Mouse (Mus musculus): ENCODE results near the gene Olfr1373.
"Not testable (repeated sequence)": the region's sequence is repeated elsewhere in the genome, so short reads cannot be mapped to it uniquely, and the experiment has no call there.

The Olfr1373 gene

DNA sequence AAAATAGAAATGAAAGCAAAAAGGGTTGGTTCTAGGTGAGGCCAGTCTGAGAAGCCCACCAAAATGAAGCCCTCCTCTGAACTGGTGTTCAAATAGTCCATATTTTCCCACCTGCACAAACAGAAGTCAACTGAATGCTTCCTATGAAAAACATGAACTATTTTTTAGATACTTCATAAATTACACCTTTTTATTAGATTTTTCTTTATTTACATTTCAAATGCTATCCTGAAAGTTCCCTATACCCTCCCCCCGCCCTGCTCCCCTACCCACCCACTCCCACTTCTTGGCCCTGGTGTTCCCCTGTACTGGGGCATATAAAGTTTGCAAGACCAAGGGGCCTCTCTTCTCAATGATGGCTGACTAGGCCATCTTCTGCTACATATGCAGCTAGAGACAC is at the start of gene Olfr1373:
Olfr1373 (minus strand) TSS at position 101 of the 400 bp plus-strand sequence.
- DNase-seq (ENCODE audit: low spot score): not testable (repeated sequence)

DNA sequence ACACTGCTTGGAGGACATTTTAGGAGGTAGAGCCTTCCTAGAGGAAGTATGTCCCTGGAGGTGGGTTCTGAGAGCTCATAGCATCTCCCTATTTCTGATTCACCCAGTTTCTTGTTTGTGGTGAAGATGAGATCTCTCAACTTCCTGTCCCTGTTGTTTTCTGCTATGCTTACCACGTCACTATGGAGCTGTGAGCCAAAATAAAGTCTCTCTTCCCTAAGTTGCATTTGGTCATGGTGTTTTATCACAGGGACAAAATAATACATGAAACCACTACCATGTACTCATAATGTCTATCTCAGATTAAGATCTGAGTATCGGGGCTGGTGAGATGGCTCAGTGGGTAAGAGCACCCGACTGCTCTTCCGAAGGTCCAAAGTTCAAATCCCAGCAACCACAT is 35.3 kb upstream of the Olfr1373 start:
- DNase-seq (ENCODE audit: low spot score): not testable (repeated sequence)

DNA sequence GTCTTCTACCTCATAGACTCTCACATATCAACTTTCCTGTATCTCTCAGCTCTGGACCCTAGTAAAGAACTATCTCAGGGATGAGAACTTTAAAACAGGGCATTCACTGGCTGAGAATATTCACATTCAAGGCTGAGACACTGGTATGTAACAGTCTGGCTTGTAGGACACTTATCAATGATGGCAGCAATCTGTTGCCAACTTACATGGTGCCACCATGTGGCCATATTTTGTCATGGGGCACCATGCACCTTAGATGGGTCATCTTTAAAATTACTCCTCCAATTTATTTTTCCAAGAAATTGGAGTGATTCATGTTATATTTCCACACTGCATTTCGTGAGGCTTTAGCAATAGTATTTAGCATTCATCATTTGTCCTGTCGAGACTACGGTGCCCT is 34.6 kb upstream of the Olfr1373 start:
- DNase-seq (ENCODE audit: low spot score): not testable (repeated sequence)

DNA sequence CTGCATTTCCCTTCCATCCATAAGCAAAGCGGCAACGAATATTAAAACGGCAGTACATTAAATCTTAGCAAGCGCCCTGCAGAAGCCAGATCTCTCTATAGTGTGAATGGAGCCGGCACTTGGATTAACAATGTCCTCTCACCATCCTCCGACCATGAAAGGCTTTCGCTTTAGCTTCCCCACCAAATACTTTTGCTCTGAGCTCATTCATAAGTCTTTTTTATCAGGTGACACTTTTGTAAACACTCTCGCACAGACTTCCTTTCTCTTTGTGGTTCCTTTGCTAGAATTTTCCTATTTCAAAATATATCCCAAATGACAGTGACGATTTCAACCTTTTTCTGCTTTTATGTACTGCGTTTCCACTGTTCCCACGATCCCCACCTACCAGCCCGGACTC is 23.1 kb upstream of the Olfr1373 start:
- DNase-seq (ENCODE audit: low spot score): no peak

DNA sequence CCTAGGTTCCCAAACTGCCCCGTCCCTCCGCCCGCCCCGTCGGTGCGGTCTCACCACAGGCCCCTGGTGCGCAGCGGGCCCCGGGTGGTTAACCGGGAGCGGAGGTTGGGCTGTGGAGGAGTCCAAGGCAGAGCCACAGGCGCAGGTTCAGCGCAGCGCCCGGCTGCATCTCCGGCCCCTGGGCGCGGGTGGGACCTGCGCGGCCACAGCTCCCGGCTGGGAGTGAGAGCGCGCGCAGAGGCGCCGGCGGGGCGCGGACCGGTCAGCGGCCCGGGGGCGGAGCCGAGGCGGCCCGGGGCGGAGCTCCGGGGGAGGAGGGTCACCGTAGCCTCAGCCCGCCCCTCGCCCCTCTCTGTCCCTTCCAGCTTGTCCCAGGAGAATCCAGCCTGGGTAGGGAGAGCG is 22.6 kb upstream of the Olfr1373 start:
- not testable (repeated sequence) for DNase-seq (ENCODE audit: low spot score)

DNA sequence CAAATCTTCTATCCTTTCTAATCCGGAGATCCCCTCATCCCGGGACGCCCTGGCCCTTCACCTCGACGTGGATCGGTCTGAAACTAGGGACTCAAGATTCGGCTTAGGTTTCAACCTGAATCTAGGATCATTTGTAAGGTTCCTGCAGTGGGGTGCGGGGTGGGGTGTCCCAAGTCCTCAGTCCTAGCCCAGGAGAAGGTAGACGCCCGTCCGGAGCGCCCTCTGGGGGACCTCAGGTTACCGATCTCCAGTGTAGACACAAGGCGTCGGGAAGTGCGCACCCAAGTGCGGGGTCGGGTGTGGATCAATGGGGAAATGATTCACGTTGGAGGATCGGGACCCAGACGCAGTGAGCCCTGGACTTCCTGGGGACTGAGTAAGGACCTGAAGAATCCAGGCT is 21.8 kb upstream of the Olfr1373 start:
- DNase-seq (ENCODE audit: low spot score): no peak

DNA sequence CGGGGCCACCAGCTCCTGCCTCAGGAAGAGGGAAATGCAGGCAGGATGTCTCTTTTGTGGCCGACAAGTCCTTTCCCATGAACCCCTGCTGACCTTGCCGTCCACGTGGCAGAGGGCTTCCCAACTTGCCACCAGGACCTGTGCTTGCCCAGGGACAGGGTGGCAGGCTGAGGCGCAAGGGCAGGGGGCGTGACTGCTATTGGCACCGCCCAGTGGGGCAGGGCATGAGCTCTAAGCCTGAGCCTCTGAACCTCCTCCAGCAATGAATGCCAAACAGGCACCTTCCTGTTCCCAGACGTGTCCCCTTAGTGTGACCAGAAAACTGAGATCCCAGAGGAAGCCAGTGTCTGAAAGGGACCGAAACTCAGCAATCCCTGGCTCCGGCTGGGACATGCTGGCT is 18.6 kb upstream of the Olfr1373 start:
- DNase-seq (ENCODE audit: low spot score): no peak

DNA sequence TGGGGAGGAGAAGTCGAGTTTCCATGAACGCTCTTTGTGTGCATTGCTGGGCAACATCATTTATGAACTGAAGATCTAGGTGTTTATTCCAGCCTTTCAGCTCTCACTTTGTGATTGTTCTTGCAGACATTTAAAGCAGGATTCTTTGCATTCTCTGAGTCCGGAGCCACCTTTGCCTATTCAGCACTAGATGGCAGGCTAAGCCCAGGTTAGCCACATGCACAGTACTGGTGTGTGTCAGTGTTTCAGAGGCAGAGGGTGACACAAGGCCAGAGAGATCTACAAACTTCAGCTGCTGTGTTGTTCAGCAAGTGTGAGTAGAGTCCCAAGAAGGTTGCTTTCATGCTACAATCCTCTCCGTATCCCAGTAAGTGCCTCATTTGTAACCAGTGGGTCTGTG is 1.7 kb downstream of the Olfr1373 start:
- not testable (repeated sequence) for DNase-seq (ENCODE audit: low spot score)

DNA sequence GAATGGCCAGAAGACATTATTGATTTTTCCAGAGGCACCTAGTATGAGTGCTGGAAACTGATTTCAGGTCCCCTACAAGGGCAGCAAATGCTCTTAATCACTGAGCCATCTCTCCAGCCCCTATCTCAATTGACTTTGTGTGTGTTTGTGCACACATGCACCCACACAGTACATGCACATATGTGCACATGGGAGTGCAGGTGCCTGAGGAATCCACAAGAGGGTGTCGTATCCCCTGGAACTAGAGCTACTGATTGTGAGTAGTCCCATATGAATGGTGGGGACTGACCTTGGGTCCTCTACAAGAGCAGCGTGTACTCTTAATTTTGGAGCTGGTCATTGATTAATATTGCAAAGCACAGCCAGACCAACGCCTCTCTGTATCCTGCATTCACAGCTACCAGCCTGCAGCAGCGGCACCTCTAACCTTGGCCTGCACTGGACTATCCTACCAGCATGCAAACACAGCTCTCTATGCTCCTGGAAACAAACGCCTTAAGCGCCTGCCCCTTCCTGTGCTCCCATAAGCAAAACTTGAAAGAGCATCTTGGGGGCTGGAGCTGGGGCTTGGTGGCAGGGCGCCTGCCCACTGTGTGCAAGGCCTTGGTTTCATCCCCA is 14.8 kb downstream of the Olfr1373 start:
- DNase-seq (ENCODE audit: low spot score): no peak

DNA sequence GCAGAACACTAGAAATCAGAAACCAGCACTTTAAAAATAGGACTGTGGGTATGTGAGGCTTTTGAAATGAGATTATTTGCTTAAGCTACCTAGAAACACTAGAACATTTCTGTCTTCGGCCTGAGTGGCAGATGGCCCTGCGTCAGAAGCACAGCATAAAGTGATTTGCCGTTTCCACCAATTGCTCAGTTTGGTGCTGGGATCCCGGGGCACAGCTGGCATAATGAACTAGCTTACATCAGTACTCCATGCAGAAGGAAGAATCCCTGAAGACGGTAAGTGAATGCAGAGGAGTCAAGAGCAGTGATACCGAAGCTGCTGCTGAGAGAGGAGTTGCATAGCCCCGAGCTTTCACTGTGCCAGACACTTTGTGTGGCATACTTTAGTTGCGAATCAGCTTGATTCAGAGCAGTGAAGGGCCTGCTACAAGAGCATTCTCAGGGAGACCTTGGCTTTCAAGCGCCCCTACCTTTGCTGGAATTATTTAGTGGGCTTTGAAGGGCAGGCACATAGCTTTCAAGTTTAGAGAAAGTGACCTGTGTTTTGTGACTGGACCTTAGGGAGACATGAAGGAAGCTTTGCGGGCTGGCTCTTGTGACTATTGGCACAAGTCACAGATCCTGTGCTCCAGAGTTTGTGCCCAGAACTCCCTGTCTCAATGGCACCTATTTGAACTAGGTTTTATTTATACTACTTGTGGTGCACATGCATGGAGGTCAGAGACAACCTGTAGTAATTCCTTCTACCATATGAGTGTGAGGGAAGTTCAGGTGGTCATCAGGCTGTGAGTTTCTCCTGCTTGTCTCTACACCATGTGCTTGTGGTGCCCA is 15.5 kb downstream of the Olfr1373 start:
- no peak for DNase-seq (ENCODE audit: low spot score)

DNA sequence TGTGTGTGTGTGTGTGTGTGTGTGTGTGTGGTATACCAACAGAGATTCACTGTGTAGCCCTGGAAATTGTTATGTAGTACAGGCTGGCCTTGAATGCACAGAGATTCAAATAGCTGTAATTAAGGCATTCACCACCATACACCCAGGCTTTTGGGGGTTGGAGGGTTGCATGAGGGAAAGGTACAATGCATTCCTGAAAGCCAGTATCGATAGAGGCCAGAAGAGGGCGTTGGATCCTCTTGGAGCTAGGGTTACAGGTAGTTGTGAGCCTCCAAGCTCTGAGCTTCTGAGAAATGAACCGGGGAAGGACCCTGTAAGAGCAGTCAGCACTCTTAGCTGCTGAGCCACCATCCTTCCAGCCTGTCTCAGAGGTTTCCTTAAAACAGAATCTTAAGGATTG is 16.2 kb downstream of the Olfr1373 start:
- no peak for DNase-seq (ENCODE audit: low spot score)

DNA sequence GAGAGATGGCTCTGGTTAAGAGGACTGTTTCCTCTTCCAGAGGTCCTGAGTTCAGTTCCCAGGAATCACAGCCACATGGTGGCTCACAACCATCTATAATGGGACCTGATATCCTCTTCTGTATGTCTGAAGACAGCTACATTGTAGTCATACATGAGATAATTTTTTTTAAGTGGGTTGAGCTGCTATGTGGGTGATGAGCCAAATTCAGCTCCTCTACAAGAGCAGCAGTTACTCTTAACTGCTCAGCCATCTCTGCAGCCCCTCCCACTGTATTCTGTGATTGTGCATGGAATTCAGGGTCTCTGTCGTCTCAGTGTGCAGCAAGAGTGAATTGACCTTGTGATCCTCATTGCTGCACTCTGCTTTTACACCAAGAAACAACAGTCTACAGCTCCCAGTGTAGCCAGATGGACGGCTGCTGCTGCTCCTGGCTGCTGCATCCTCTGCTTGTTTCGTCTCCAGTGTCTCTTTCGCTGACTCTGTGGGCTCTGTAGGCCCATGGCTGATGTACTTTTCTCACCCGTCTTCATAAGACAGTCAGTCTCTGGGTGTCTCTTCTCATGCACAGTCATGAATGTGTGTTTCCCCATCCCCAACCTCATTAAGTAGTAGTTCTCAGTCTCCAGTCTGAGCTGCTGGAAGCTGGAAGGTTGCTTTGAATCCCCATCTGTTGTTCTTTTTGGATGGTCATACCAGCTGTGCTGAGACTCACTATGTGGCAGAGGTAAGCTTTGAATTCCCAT is 16.8 kb downstream of the Olfr1373 start:
- DNase-seq (ENCODE audit: low spot score): no peak

DNA sequence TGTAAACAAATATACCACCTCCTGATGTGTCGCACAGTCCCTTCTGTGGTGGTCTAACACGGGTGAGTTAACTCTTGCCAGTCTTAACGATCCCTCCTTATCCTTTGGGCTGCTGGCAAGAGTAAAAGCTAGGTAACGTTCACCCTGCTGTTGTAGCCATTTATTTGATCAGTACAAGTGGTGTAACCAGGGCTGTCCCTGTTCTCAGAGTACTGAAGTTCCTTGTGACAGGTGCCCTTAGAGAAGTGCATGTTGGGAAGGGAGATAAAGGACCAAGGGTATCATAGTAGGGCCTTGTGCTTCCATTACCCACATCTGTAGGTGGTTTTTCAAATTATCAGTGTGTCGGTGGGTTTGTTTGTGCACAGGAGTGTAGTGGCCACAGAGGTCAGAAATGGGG is 17.6 kb downstream of the Olfr1373 start:
- DNase-seq (ENCODE audit: low spot score): no peak

DNA sequence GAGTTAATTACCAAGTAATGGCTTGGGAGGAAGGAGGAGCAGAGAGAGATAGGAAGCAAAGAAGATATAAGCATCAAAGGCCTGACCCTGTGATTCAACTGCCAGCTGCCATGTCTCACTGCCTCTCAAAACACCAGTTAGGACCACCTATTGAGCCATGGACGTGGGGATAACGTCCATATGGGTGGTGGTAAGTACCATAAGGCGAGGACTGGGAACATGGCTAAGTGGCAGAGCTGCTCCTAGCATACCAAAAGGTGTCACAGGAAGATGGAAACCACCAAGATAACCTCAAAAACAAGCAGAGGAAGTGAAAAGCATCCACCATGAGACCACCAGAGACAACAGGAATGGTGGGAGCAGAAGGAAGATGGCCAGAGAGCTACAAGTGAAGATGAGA is 18.2 kb downstream of the Olfr1373 start:
- DNase-seq (ENCODE audit: low spot score): no peak

DNA sequence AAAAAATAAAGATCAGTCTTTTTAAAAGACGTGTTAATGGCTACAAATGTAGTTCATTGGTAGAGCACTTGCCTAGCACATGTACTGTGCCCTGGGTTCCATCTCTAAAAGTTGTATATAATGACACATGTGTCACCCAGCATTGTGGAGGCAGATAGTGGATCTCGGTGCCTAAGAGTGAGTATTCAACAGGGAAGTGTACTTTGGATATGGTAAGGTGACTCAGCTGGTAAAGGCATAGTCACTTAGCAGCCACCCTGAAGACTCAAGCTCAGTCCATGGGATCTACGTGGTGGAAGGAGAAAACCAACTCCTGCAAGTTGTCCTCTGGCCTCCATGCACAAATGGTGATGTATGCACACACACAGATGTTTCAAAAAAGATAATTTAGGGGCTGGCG is 20.9 kb downstream of the Olfr1373 start:
- DNase-seq (ENCODE audit: low spot score): no peak

DNA sequence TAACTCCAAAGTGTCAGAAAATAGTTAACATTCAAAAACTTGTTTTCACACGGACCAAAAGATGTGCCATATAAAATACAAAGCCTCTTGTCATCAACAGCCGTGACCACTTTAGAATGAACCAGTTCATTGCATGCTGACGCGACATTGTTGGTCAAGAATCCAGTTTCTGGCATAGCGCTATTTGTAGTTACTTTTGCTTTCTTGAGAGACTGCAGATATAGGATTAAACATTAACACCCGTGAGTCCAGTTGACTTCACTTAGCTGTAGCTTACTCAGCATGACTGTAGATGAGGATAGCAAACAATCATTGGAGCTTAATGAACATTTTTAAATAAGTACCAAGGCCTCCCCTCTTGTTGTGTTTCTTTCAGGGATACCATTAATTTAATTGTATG is 23.3 kb downstream of the Olfr1373 start:
- no peak for DNase-seq (ENCODE audit: low spot score)

DNA sequence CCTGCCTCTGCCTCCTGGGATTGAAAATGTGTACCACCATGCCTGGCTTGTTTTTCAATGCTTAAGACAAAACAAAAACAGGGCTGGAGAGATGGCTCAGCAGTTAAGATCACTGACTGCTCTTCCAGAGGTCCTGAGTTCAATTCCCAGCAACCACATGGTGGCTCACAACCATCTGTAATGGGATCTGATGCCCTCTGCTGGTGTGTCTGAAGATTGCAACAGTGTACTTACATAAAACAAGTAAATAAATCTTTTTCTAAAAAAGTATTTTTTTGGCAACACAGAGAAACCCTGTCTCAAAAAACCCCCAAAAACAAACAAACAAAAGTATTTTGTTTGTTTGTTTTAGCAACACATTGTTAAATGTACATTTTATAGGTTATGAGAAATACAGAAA is 24.9 kb downstream of the Olfr1373 start:
- DNase-seq (ENCODE audit: low spot score): not testable (repeated sequence)

DNA sequence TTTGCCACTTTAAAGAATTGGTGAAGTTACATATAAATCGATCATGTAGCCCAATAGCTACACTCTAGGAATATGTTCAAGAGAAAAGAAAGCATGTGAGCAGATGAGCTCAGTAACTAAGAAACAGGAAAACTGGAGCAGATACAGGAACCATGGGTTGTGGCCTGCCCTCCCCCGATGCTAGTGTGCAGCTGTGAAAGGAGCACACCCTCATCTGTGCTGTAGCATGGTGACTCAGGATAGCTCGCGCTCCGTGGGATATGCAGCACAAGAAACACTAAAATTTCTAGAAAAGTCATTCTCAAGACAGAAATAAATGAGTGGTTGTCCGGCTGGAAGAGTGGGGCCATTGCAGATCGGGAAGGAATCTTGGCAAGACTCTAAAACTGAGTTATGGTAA is 28.2 kb downstream of the Olfr1373 start:
- no peak for DNase-seq (ENCODE audit: low spot score)

DNA sequence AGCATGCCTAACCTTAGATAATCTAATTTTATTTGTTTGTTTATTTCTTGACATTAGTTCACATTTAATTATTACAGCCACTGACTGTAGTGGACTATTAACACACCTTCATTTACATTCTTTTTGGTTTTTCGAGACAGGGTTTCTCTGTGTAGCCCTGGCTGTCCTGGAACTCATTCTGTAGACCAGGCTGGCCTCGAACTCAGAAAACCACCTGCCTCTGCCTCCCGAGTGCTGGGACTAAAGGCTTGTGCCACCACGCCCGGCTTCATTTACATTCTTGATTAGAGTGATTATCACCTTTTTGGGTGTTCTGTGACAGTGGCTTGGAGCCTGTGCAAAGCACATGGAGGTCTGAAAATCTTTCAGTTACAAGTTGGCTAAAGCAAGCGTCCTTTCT is 29.2 kb downstream of the Olfr1373 start:
- not testable (repeated sequence) for DNase-seq (ENCODE audit: low spot score)

DNA sequence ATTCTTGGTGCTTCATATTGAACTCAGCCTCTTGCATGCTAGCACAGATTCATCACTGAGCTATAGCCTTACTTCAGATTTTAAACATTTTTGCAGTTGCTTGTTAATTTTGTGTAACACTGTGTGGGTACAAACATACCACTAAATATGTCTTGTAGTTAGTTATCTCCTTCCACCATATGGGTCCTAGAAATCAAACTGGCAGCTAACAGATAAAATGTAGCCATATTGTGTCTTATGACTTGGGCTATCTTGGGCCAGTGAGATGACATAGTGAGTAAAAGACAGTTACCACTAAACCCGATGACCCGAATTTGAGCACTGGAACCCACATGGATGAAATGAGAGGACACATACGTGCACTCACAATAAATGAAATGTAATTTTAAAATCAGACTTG is 29.8 kb downstream of the Olfr1373 start:
- DNase-seq (ENCODE audit: low spot score): no peak

DNA sequence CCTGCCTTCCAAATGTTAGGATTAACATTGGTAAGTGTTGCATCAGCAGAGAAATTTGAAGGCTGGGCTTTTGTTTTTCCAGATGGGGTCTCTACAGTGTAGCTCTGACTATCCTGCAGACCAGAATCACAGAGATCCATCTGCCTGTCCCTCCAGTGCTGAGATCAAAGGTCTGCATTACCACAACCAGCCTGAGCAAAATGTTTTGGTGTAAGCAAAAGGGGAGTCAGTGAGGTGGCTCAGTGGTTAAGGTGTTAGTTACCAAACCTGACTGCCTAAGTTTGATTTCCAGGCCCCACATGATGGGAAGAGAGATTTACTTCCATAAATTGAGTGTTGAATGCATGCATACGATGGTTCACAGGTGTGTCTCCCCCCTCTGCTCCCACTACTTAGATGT is 35.9 kb downstream of the Olfr1373 start:
- no peak for DNase-seq (ENCODE audit: low spot score)

DNA sequence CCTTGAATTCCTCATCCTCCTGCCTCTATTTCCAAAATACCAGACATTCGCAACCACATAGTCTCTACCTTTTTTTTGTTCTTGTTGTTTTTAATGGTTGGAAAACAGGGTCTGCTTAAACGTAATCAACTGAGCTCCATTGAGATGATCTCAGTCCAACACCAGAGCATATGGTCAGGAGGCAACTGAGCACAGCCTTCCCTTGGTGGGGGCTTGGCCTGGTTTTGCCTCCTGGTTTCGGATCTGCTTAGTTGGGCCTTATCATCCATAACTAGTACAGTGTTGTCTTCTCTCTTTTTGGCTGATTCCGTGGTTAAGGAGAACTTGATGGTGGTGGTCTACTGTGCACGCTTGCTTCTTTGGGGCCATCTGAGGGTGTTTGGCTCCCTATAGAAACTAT is 36.5 kb downstream of the Olfr1373 start:
- no peak for DNase-seq (ENCODE audit: low spot score)

DNA sequence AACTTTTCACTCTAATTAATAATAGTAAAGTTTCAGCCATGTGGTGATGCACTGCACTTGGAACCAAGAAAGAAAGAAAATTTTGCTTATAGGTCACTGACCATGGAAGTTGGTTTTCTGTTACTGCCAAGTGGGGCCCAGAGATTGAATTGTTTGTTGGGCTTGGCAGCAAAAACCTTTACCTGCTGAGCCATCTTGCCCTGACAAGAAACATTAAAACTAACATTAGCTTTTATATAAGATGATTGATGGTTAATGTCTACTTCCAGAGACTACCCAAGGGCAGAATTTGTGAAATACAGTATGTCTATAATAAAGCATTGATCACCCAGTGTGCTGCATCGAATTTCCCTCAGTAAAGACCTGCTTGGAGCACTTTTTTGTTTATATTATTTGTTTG is 38.9 kb downstream of the Olfr1373 start:
- DNase-seq (ENCODE audit: low spot score): no peak
